Mouse (Mus musculus): ENCODE data around the gene Anapc11.

The Anapc11 gene

GRCm38 (mm10) chr11:120627468-120628300, 29.5 kb downstream of the Anapc11 start:
- no peak for DNase-seq (ENCODE audit: low spot score in 2 of 2)

GRCm38 (mm10) chr11:120628601-120629340, 30.6 kb downstream of the Anapc11 start:
- no peak for DNase-seq (ENCODE audit: low spot score in 2 of 2)

GRCm38 (mm10) chr11:120629341-120629730, 31.1 kb downstream of the Anapc11 start:
- DNase-seq (ENCODE audit: low spot score in 2 of 2), result no peak

GRCm38 (mm10) chr11:120629911-120630310, 31.7 kb downstream of the Anapc11 start:
- DNase-seq (ENCODE audit: low spot score in 2 of 2), result no peak

GRCm38 (mm10) chr11:120630401-120630871, 32.2 kb downstream of the Anapc11 start:
- no peak for DNase-seq (ENCODE audit: low spot score in 2 of 2)

GRCm38 (mm10) chr11:120630881-120631725, 32.9 kb downstream of the Anapc11 start:
- no peak for DNase-seq (ENCODE audit: low spot score in 2 of 2)

GRCm38 (mm10) chr11:120631726-120632448, 33.7 kb downstream of the Anapc11 start:
- DNase-seq (ENCODE audit: low spot score in 2 of 2), result no peak

- peak; percentile 48 to 49 for DNase-seq (ENCODE audit: low spot score in 2 of 2)
These were observed 34.6 kb downstream of the Anapc11 start for GRCm38 (mm10) chr11:120632559-120633519.

GRCm38 (mm10) chr11:120633520-120634343, 35.5 kb downstream of the Anapc11 start, which contains the start of gene Mafg:
Gene Mafg (minus strand): TSS chr11:120633600.
- DNase-seq (ENCODE audit: low spot score in 2 of 2), result peak; percentile 92 to 93

GRCm38 (mm10) chr11:120634810-120635209, 36.6 kb downstream of the Anapc11 start:
- DNase-seq (ENCODE audit: low spot score in 2 of 2), result no peak

GRCm38 (mm10) chr11:120641255-120641654, 43.0 kb downstream of the Anapc11 start:
- DNase-seq (ENCODE audit: low spot score in 2 of 2), result no peak

- no peak for DNase-seq (ENCODE audit: low spot score in 2 of 2)
These were observed 43.6 kb downstream of the Anapc11 start for GRCm38 (mm10) chr11:120641869-120642268.

- no peak for DNase-seq (ENCODE audit: low spot score in 2 of 2)
These were observed 44.8 kb downstream of the Anapc11 start for GRCm38 (mm10) chr11:120642939-120643600.

GRCm38 (mm10) chr11:120643601-120643987, 45.4 kb downstream of the Anapc11 start, which contains the start of gene Pycr1:
Gene Pycr1 (minus strand): TSS chr11:120643769.
- DNase-seq (ENCODE audit: low spot score in 2 of 2), result peak; percentile 91 to 93

- DNase-seq (ENCODE audit: low spot score in 2 of 2), result no peak
These were observed 49.0 kb downstream of the Anapc11 start for GRCm38 (mm10) chr11:120647047-120647830.

GRCm38 (mm10) chr11:120648001-120648476, 49.8 kb downstream of the Anapc11 start, which contains the start of gene Myadml2:
Gene Myadml2 (minus strand): TSS chr11:120648158.
- peak in 1 of 2 experiments; percentile 32 for DNase-seq (ENCODE audit: low spot score in 2 of 2)

- DNase-seq (ENCODE audit: low spot score in 2 of 2), result no peak
These were observed 53.7 kb downstream of the Anapc11 start for GRCm38 (mm10) chr11:120651872-120652271.
